Mouse (Mus musculus): ENCODE data around the gene Mylk4. TPM values are rescaled to one million over a fixed set of nuclear protein-coding genes. Genes with fewer than 3 reads are reported as not detected.

Mylk4 gene
- total and polyA plus RNA-seq, 3 experiments, result 0.04 TPM; not detected in 2

DNA sequence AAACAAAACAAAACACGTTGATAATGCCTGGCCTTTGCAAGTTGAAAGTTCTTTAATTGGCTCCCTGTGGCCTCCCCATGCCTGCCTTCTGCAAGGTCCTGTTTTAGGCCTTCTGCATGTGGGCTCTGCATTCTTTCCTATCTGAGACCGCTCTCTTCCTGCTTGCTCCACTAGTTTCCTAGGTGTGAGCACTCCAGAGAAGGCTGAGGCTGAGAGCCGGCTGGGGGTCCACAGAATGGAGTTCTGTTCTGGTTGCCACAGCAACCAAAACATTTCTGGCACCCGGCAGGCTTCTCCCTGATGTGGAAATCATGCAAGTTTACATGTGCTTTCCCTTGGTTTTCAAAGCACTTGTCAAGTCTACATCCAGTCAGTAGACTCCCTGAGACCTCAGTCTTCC is 24.7 kb downstream of the Mylk4 start:
- in situ Hi-C loops (cut with MboI; ENCODE audit: low pct_ligation_motif_present, low pct_unique_long_range_greater_than_20kb, low sequenced_read_pairs), result no loop called here
- Histone ChIP-seq H3K36me3 (replicated peaks in 1 of 2; ENCODE audit: control insufficient read depth in 1 of 2, insufficient read depth in 1 of 2, low read length in 1 of 2) (no peaks in the 10 kb centered on the region), H3K27ac (ENCODE audit: insufficient read depth, low read depth) (no peak overlapping the region), H3K9ac (ENCODE audit: insufficient read depth, low read depth) (no peak overlapping the region), H3K4me1 (ENCODE audit: control insufficient read depth in 1 of 2, insufficient read depth in 2 of 2) (no peaks in the 10 kb centered on the region), H3K4me3 (replicated peaks in 1 of 3; ENCODE audit: low read depth in 2 of 3, low read length in 2 of 3, poor library complexity in 1 of 3) (no peak overlapping the region), H3K27me3 (replicated peaks) (no peaks in the 10 kb centered on the region), H3K4me2 (ENCODE audit: insufficient read depth, low read depth, poor library complexity, severe bottlenecking) (no peak overlapping the region), H3K9me3 (replicated peaks; ENCODE audit: low read length) (no peaks in the 10 kb centered on the region), H3K79me2 (replicated peaks; ENCODE audit: control insufficient read depth, extremely low read depth, insufficient read depth, poor library complexity, severe bottlenecking) (no peaks in the 10 kb centered on the region)
- dilution Hi-C loops (cut with MboI; ENCODE audit: extremely low pct_ligation_motif_present, extremely low pct_unique_long_range_greater_than_20kb, low sequenced_read_pairs), result no loop called here
- DNase-seq (ENCODE audit: extremely low read depth), result no peak
- TF ChIP-seq ZNF384 (IDR thresholded peaks at IDR 0.05; ENCODE audit: low read depth, low read length) (no peak), MAFK (IDR thresholded peaks at IDR 0.05; ENCODE audit: insufficient replicate concordance, low read length) (no peak), JUN (IDR thresholded peaks at IDR 0.05; ENCODE audit: insufficient read depth, low read depth, low read length) (no peak), NRF1 (IDR thresholded peaks at IDR 0.05; ENCODE audit: low read depth, low read length) (no peak), CTCF (conservative IDR thresholded peaks at IDR 0.05 in 1 of 2, IDR thresholded peaks at IDR 0.05 in 1 of 2; ENCODE audit: low read depth in 2 of 2, low read length in 2 of 2) (no peak), MXI1 (IDR thresholded peaks at IDR 0.05; ENCODE audit: low read depth, low read length) (no peak)

GRCm38 (mm10) chr13:32752066-32752657 is 31.6 kb downstream of the Mylk4 start:
- DNase-seq (ENCODE audit: extremely low read depth), result no peak
- Histone ChIP-seq H3K9me3 (replicated peaks; ENCODE audit: low read length) (no peaks in the 10 kb centered on the region), H3K4me2 (ENCODE audit: insufficient read depth, low read depth, poor library complexity, severe bottlenecking) (no peak overlapping the region), H3K27me3 (replicated peaks) (no peaks in the 10 kb centered on the region), H3K4me3 (replicated peaks in 1 of 3; ENCODE audit: low read depth in 2 of 3, low read length in 2 of 3, poor library complexity in 1 of 3) (no peak overlapping the region), H3K4me1 (ENCODE audit: control insufficient read depth in 1 of 2, insufficient read depth in 2 of 2) (no peaks in the 10 kb centered on the region), H3K9ac (ENCODE audit: insufficient read depth, low read depth) (no peak overlapping the region), H3K79me2 (replicated peaks; ENCODE audit: control insufficient read depth, extremely low read depth, insufficient read depth, poor library complexity, severe bottlenecking) (no peaks in the 10 kb centered on the region), H3K27ac (ENCODE audit: insufficient read depth, low read depth) (no peak overlapping the region), H3K36me3 (replicated peaks in 1 of 2; ENCODE audit: control insufficient read depth in 1 of 2, insufficient read depth in 1 of 2, low read length in 1 of 2) (no peaks in the 10 kb centered on the region)
- in situ Hi-C loops (cut with MboI; ENCODE audit: low pct_ligation_motif_present, low pct_unique_long_range_greater_than_20kb, low sequenced_read_pairs), result no loop called here
- dilution Hi-C loops (cut with MboI; ENCODE audit: extremely low pct_ligation_motif_present, extremely low pct_unique_long_range_greater_than_20kb, low sequenced_read_pairs), result no loop called here
- no peak for TF ChIP-seq E2F4 (IDR thresholded peaks at IDR 0.05; ENCODE audit: insufficient replicate concordance, low read depth, low read length)
- TF ChIP-seq NELFE (IDR thresholded peaks at IDR 0.05; ENCODE audit: low read depth, low read length), result no peak
- TF ChIP-seq JUN (IDR thresholded peaks at IDR 0.05; ENCODE audit: insufficient read depth, low read depth, low read length), result no peak
- no peak for TF ChIP-seq JUND (conservative IDR thresholded peaks at IDR 0.05; ENCODE audit: low read depth, low read length)

- Histone ChIP-seq H3K4me3 (replicated peaks in 1 of 3; ENCODE audit: low read depth in 2 of 3, low read length in 2 of 3, poor library complexity in 1 of 3) (no peak overlapping the region), H3K9me3 (replicated peaks; ENCODE audit: low read length) (no peaks in the 10 kb centered on the region), H3K79me2 (replicated peaks; ENCODE audit: control insufficient read depth, extremely low read depth, insufficient read depth, poor library complexity, severe bottlenecking) (no peaks in the 10 kb centered on the region), H3K27me3 (replicated peaks) (no peaks in the 10 kb centered on the region), H3K4me2 (ENCODE audit: insufficient read depth, low read depth, poor library complexity, severe bottlenecking) (no peak overlapping the region), H3K27ac (ENCODE audit: insufficient read depth, low read depth) (no peak overlapping the region), H3K9ac (ENCODE audit: insufficient read depth, low read depth) (no peak overlapping the region), H3K36me3 (replicated peaks in 1 of 2; ENCODE audit: control insufficient read depth in 1 of 2, insufficient read depth in 1 of 2, low read length in 1 of 2) (no peaks in the 10 kb centered on the region), H3K4me1 (ENCODE audit: control insufficient read depth in 1 of 2, insufficient read depth in 2 of 2) (no peaks in the 10 kb centered on the region)
- no peak for DNase-seq (ENCODE audit: extremely low read depth)
- TF ChIP-seq POLR2A (IDR thresholded peaks at IDR 0.05; ENCODE audit: low read depth, low read length) (no peak), PAX5 (IDR thresholded peaks at IDR 0.05; ENCODE audit: low read length) (no peak), CHD2 (IDR thresholded peaks at IDR 0.05; ENCODE audit: low read length) (no peak), GABPA (IDR thresholded peaks at IDR 0.05; ENCODE audit: insufficient replicate concordance, low read depth, low read length) (no peak), IRF4 (IDR thresholded peaks at IDR 0.05; ENCODE audit: low read depth, low read length) (no peak), ZKSCAN1 (IDR thresholded peaks at IDR 0.05; ENCODE audit: borderline replicate concordance, low read depth, low read length) (no peak), E2F4 (IDR thresholded peaks at IDR 0.05; ENCODE audit: insufficient replicate concordance, low read depth, low read length) (no peak), NRF1 (IDR thresholded peaks at IDR 0.05; ENCODE audit: low read depth, low read length) (no peak), POLR2AphosphoS2 (IDR thresholded peaks at IDR 0.05; ENCODE audit: low read depth, low read length) (no peak)
- in situ Hi-C loops (cut with MboI; ENCODE audit: low pct_ligation_motif_present, low pct_unique_long_range_greater_than_20kb, low sequenced_read_pairs) (no loop called here), dilution Hi-C loops (cut with MboI; ENCODE audit: extremely low pct_ligation_motif_present, extremely low pct_unique_long_range_greater_than_20kb, low sequenced_read_pairs) (no loop called here)
Measured at GRCm38 (mm10) chr13:32750507-32750906, 33.2 kb downstream of the Mylk4 start.
